Mouse (Mus musculus): ENCODE results near the gene Osgin1. TPM values are rescaled to one million over a fixed set of nuclear protein-coding genes. Genes with fewer than 3 reads are reported as not detected.

The Osgin1 gene
- polyA plus RNA-seq, 1 experiment = 115 TPM

DNA sequence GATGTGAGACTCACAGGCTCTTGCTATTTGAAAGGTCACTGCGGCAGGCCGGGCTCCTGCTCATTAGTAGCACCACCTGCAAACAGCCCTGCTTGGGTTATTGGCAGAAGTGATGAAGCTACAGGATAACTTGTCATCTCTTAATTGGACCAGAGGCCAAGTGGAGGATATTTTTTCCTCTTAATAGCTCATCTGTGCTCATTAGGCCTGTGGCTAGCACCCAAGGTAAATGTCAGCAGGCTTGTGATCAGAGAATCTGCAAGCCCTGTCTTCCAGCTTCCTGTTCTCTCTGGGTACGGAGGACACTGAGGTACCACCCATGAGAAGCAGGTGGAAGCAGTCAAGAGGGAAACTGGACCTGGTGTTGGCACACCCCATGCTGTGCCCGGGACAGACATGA is 17.2 kb downstream of the Osgin1 start:
- WGBS = 91% methylated on average over 4 of the region's 4 CpGs
- no peaks in the 10 kb centered on the region for H3K4me1 ChIP-seq (ENCODE audit: control insufficient read depth, insufficient read depth, low read length)
- no peak for DNase-seq
- no peak overlapping the region for H3K4me3 ChIP-seq (ENCODE audit: insufficient read depth, low read depth, low read length)
- no peak for TF ChIP-seq POLR2A (IDR thresholded peaks at IDR 0.05; ENCODE audit: low read depth, low read length)
- TF ChIP-seq CTCF (conservative IDR thresholded peaks at IDR 0.05; ENCODE audit: insufficient read depth, insufficient read length, low read depth, low read length) = no peak
- H3K36me3 ChIP-seq (ENCODE audit: control insufficient read depth, insufficient read depth, low read length) = no peaks in the 10 kb centered on the region
- H3K27ac ChIP-seq (ENCODE audit: insufficient read depth, low read depth, low read length) = no peak overlapping the region
- no peaks in the 10 kb centered on the region for H3K27me3 ChIP-seq (replicated peaks; ENCODE audit: control insufficient read depth, insufficient read depth, low read length)

GRCm38 (mm10) chr8:119452919-119453318 is 19.0 kb downstream of the Osgin1 start:
- TF ChIP-seq CTCF (conservative IDR thresholded peaks at IDR 0.05; ENCODE audit: insufficient read depth, insufficient read length, low read depth, low read length) (no peak), POLR2A (IDR thresholded peaks at IDR 0.05; ENCODE audit: low read depth, low read length) (no peak)
- Histone ChIP-seq H3K4me3 (ENCODE audit: insufficient read depth, low read depth, low read length) (no peak overlapping the region), H3K27ac (ENCODE audit: insufficient read depth, low read depth, low read length) (no peak overlapping the region), H3K27me3 (replicated peaks; ENCODE audit: control insufficient read depth, insufficient read depth, low read length) (no peaks in the 10 kb centered on the region), H3K36me3 (ENCODE audit: control insufficient read depth, insufficient read depth, low read length) (no peaks in the 10 kb centered on the region), H3K4me1 (ENCODE audit: control insufficient read depth, insufficient read depth, low read length) (no peaks in the 10 kb centered on the region)
- WGBS = 91% methylated on average over 5 of the region's 5 CpGs
- DNase-seq = no peak

- Histone ChIP-seq H3K36me3 (ENCODE audit: control insufficient read depth, insufficient read depth, low read length) (no peaks in the 10 kb centered on the region), H3K27me3 (replicated peaks; ENCODE audit: control insufficient read depth, insufficient read depth, low read length) (no peaks in the 10 kb centered on the region), H3K27ac (ENCODE audit: insufficient read depth, low read depth, low read length) (no peak overlapping the region), H3K4me3 (ENCODE audit: insufficient read depth, low read depth, low read length) (no peak overlapping the region), H3K4me1 (ENCODE audit: control insufficient read depth, insufficient read depth, low read length) (no peaks in the 10 kb centered on the region)
- WGBS = 78% methylated on average over 5 of the region's 5 CpGs
- DNase-seq = no peak
- TF ChIP-seq CTCF (conservative IDR thresholded peaks at IDR 0.05; ENCODE audit: insufficient read depth, insufficient read length, low read depth, low read length) (no peak), POLR2A (IDR thresholded peaks at IDR 0.05; ENCODE audit: low read depth, low read length) (no peak)
These were observed 22.1 kb downstream of the Osgin1 start for GRCm38 (mm10) chr8:119456045-119456444.

DNA sequence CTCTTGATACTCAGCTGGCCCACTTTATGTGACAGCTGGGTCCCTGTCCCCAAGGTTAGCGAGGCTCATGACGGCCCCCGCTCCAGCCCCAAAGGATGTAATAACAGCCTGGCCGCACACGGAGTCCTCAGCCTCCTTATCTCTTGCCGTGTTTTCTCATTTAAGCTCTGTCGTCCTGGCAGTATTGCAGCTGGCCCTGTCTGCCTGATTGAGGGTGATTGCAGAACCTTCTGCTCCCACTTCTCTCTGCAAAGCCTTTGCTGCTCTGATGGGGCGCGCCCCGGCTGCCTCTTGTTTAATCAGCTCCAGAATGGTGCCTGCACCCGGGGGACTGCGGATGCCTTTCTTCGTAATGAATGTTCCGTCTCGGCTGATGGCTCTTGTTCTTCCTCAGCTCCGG is 25.8 kb downstream of the Osgin1 start:
- Histone ChIP-seq H3K4me3 (ENCODE audit: insufficient read depth, low read depth, low read length) (no peak overlapping the region), H3K27me3 (replicated peaks; ENCODE audit: control insufficient read depth, insufficient read depth, low read length) (no peaks in the 10 kb centered on the region), H3K4me1 (ENCODE audit: control insufficient read depth, insufficient read depth, low read length) (no peaks in the 10 kb centered on the region), H3K36me3 (ENCODE audit: control insufficient read depth, insufficient read depth, low read length) (no peaks in the 10 kb centered on the region), H3K27ac (ENCODE audit: insufficient read depth, low read depth, low read length) (no peak overlapping the region)
- DNase-seq = no peak
- TF ChIP-seq CTCF (conservative IDR thresholded peaks at IDR 0.05; ENCODE audit: insufficient read depth, insufficient read length, low read depth, low read length) (no peak), POLR2A (IDR thresholded peaks at IDR 0.05; ENCODE audit: low read depth, low read length) (no peak)
- 23% methylated on average over 16 of the region's 16 CpGs for WGBS

GRCm38 (mm10) chr8:119461356-119461755 is 27.4 kb downstream of the Osgin1 start:
- 33% methylated on average over 9 of the region's 9 CpGs for WGBS
- no peak for DNase-seq
- Histone ChIP-seq H3K4me3 (ENCODE audit: insufficient read depth, low read depth, low read length) (no peak overlapping the region), H3K36me3 (ENCODE audit: control insufficient read depth, insufficient read depth, low read length) (no peaks in the 10 kb centered on the region), H3K4me1 (ENCODE audit: control insufficient read depth, insufficient read depth, low read length) (no peaks in the 10 kb centered on the region), H3K27ac (ENCODE audit: insufficient read depth, low read depth, low read length) (no peak overlapping the region), H3K27me3 (replicated peaks; ENCODE audit: control insufficient read depth, insufficient read depth, low read length) (no peaks in the 10 kb centered on the region)
- TF ChIP-seq POLR2A (IDR thresholded peaks at IDR 0.05; ENCODE audit: low read depth, low read length) (no peak), CTCF (conservative IDR thresholded peaks at IDR 0.05; ENCODE audit: insufficient read depth, insufficient read length, low read depth, low read length) (no peak)

DNA sequence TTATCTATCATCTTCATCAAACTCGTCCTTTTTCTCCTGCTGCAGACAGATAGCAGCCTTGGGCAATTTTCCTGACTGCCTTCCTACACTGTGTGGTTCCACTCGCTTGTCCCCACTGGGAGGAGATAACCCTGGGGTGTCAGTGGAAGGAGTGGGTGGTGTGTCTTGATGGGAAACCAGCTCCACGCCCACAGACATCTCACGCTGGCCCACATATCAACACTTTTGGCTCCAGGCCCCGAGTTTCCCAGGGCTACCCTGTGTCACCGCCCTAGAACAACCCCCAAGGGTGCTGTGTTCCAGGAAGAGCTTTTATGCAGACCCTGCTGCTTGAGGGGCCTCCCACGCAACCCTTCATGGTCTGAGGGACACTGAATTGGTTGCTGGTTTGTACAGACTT is 29.8 kb downstream of the Osgin1 start:
- no peak overlapping the region for H3K27ac ChIP-seq (ENCODE audit: insufficient read depth, low read depth, low read length)
- no peaks in the 10 kb centered on the region for H3K4me1 ChIP-seq (ENCODE audit: control insufficient read depth, insufficient read depth, low read length)
- no peak overlapping the region for H3K4me3 ChIP-seq (ENCODE audit: insufficient read depth, low read depth, low read length)
- no peak for TF ChIP-seq POLR2A (IDR thresholded peaks at IDR 0.05; ENCODE audit: low read depth, low read length)
- TF ChIP-seq CTCF (conservative IDR thresholded peaks at IDR 0.05; ENCODE audit: insufficient read depth, insufficient read length, low read depth, low read length) = no peak
- WGBS = 47% methylated on average over 7 of the region's 7 CpGs
- no peak for DNase-seq
- H3K36me3 ChIP-seq (ENCODE audit: control insufficient read depth, insufficient read depth, low read length) = no peaks in the 10 kb centered on the region
- H3K27me3 ChIP-seq (replicated peaks; ENCODE audit: control insufficient read depth, insufficient read depth, low read length) = no peaks in the 10 kb centered on the region

DNA sequence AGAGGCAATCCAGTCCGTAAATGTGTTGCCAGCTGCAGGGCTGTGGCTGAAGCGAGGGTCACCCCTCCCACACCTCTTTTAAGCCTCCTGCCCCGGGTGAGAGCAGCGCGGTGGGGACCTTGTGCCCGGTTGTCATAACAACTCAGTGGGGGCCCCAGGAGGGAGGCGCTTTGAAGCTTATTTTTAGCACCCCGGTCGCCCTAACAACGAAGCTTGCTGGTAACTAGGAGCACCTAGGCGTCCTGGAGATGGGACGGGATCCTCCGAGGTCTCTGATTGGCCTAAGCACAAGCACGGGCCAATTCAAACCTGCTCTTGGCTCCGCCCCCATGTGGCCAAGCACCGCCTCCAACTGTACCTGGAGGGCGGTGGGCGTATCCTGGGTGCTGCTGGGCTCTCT is 32.2 kb downstream of the Osgin1 start:
- no peak overlapping the region for H3K27ac ChIP-seq (ENCODE audit: insufficient read depth, low read depth, low read length)
- WGBS = 6% methylated on average over 18 of the region's 18 CpGs
- no peaks in the 10 kb centered on the region for H3K4me1 ChIP-seq (ENCODE audit: control insufficient read depth, insufficient read depth, low read length)
- H3K36me3 ChIP-seq (ENCODE audit: control insufficient read depth, insufficient read depth, low read length) = no peaks in the 10 kb centered on the region
- H3K27me3 ChIP-seq (replicated peaks; ENCODE audit: control insufficient read depth, insufficient read depth, low read length) = no peaks in the 10 kb centered on the region
- no peak for DNase-seq
- no peak for TF ChIP-seq CTCF (conservative IDR thresholded peaks at IDR 0.05; ENCODE audit: insufficient read depth, insufficient read length, low read depth, low read length)
- no peak for TF ChIP-seq POLR2A (IDR thresholded peaks at IDR 0.05; ENCODE audit: low read depth, low read length)
- H3K4me3 ChIP-seq (ENCODE audit: insufficient read depth, low read depth, low read length) = no peak overlapping the region

DNA sequence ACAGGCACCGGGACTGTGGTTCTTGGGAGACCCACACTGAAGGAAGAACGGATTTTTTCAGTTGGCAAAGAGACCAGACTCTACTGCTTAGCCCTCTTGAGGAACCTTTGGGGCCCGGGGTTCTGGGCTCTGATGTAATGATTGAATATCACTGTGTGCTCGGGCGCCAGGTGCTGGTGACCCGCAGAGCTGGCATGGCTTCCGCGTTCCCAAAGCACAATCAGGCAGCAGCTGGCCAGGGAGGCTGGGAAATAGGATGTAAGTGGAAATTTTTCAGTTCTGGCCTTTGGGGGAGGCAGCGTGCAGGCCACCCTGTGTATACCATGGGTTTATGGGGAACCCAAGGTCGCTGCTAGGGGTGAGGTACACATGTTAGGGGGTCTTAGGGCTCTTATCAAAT is 32.9 kb downstream of the Osgin1 start:
- H3K4me3 ChIP-seq (ENCODE audit: insufficient read depth, low read depth, low read length) = no peak overlapping the region
- TF ChIP-seq CTCF (conservative IDR thresholded peaks at IDR 0.05; ENCODE audit: insufficient read depth, insufficient read length, low read depth, low read length) (no peak), POLR2A (IDR thresholded peaks at IDR 0.05; ENCODE audit: low read depth, low read length) (no peak)

More for the DNA sequence above, 32.9 kb downstream of the Osgin1 start:
- no peak overlapping the region for H3K27ac ChIP-seq (ENCODE audit: insufficient read depth, low read depth, low read length)
- DNase-seq = no peak
- H3K27me3 ChIP-seq (replicated peaks; ENCODE audit: control insufficient read depth, insufficient read depth, low read length) = no peaks in the 10 kb centered on the region
- no peaks in the 10 kb centered on the region for H3K4me1 ChIP-seq (ENCODE audit: control insufficient read depth, insufficient read depth, low read length)
- H3K36me3 ChIP-seq (ENCODE audit: control insufficient read depth, insufficient read depth, low read length) = no peaks in the 10 kb centered on the region
- 78% methylated on average over 10 of the region's 10 CpGs for WGBS
